Mouse (Mus musculus): ENCODE results near the gene Fam92b. TPM values are rescaled to one million over a fixed set of nuclear protein-coding genes. Genes with fewer than 3 reads are reported as not detected.

The Fam92b gene
- total RNA-seq (2021): 1 to 10 TPM in 1 of 2 experiments, under 1 TPM in 1; 0.90 to 1.4 TPM
- long read RNA-seq, experiment 1, partial matches to known transcripts: 0 of 2 reads
- long read RNA-seq, experiment 1, other reads (novel, unspliced or antisense): 2 of 2 reads
- long read RNA-seq, experiment 2: 0 reads

DNA sequence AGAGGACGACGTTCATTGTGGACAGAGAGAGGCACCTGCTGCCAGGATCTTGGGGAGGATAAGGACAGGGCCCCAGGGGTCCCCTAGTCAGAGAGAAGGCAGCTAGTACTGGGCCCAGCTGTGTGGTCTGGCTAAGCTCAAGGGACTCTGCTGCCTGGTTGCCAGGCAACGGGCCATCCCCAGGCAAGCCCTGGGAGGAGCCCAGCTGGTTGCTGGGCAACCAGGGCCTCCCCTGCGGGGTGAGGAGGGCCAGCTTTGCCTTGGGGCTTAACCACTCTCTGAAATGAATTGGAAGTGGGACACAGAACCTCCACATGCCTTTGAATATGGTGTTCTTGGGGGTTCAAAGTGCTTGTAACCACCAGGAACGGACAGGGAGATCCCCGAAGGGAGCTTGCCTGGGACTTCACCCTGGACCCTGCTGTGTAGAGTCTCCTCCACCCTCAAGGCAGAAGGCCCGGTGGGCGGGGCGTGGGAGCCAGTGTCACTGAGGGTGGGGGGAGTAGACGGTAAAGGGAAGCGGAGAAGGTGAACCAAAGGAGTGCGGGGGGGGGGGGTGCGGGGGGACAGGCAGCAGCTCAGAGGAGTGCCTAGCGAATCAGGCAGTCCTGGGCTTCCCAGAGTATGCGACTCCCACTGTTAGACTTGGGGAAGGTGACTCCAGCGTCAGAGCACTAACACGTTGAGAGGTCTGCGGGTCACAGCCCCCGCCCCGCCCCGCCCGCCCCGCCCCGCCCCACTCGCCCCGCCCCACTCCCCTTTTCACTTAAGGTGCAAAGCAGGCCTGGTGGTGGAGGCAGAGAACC, at the start of gene Fam92b:
Gene Fam92b (minus strand): TSS at position 149 of the 806 bp plus-strand sequence.
- DNase-seq: peak; percentile 67

GRCm38 (mm10) chr8:120225421-120226151, 48.3 kb upstream of the Fam92b start:
- no peak for DNase-seq

- no peak for DNase-seq
Measured at GRCm38 (mm10) chr8:120224521-120225420, 47.5 kb upstream of the Fam92b start.

- no peak for DNase-seq
Measured at GRCm38 (mm10) chr8:120222548-120222947, 45.3 kb upstream of the Fam92b start.

DNA sequence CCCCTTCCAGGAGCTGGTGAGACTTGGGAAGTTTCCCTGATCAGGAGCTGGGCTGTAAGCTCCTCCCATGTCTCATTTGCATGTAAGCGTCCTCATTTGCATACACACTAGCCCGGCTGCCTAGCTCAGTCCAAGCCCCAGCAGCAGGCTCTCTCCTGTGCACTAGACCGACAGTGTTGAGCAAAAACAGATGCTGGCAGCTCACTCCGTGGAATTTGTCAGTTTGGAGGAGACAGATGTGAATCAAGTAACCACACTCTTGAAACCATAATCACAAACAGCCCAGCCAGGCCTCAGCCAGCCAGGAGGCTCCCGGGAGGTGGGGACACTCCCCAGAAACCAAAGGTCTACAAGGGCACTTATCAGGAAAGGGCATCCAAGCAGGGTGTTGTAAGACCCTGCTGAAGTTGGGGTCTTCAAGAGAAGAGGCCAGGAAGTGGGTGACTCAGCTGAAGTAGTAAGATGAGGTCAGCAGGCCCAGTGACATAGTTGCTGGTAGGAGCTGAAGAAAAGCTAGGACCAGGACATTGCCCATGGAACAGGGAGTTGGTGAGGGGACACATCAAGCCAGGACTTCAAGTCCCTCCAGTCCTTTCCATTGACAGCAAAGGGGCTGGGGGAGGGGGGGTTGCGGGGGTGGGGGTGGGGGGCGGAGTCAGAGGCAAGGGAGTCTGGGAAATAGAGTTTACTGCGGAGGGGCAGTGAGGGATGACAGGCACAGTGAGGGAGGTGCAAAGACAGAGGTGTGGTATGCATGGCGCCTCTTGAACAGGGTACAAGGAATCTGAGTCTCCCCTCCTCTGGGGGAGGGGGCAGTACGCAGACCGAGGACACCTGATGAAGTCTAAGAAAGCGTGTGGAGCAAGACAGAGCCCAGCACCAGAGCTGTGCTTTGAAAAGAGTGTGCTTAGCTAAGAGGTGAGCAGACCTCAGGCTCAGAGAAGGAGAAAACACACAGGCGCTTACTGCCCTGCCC, 39.9 kb upstream of the Fam92b start:
- DNase-seq: no peak

- DNase-seq: no peak
Measured at GRCm38 (mm10) chr8:120215416-120216141, 38.3 kb upstream of the Fam92b start.

- peak; percentile 70 for DNase-seq
Measured at GRCm38 (mm10) chr8:120213939-120214338, 36.7 kb upstream of the Fam92b start.

DNA sequence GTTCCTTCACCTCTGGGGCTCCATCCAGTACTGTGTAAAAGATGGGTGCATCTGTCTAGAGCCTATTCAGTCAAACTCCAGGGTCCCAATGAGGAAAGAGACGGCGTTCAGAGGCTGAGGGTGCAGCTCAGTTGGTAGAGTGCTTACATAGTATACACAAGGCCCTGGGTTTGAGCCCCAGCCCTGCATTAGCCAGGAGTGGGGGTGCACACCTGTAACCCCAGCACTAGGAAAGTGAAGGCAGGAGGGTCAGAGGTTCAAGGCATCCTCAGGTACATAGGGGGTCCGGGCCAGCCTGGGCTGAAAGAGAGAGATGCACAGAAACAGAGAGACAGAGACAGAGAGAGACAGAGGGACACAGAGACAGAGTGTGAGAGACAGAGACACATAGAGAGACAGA, 36.0 kb upstream of the Fam92b start:
- DNase-seq: no peak

GRCm38 (mm10) chr8:120212596-120212995, 35.3 kb upstream of the Fam92b start:
- DNase-seq: no peak

- DNase-seq: no peak
Measured at GRCm38 (mm10) chr8:120211345-120211744, 34.1 kb upstream of the Fam92b start.

- DNase-seq: no peak
Measured at GRCm38 (mm10) chr8:120208113-120208512, 30.8 kb upstream of the Fam92b start.

DNA sequence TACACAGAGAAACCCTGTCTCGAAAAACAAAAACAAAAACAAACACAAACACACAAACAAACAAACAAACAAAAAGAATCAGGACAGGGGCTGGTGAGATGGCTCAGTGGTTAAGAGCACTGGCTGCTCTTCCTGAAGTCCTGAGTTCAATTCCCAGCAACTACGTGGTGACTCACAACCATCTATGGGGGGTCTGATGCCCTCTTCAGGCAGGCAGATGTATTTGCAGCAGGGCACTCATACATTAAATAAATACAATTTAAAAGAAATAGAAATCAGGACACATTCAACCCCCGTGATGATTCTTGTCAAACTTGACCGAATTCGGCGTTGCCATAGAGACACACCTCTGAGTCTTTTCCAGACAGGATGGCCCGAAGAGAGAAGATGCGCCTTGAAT, 30.1 kb upstream of the Fam92b start:
- no peak for DNase-seq

GRCm38 (mm10) chr8:120205916-120206315, 28.6 kb upstream of the Fam92b start:
- peak; percentile 37 for DNase-seq

- DNase-seq: peak; percentile 87
Measured at GRCm38 (mm10) chr8:120204736-120205360, 27.6 kb upstream of the Fam92b start.

DNA sequence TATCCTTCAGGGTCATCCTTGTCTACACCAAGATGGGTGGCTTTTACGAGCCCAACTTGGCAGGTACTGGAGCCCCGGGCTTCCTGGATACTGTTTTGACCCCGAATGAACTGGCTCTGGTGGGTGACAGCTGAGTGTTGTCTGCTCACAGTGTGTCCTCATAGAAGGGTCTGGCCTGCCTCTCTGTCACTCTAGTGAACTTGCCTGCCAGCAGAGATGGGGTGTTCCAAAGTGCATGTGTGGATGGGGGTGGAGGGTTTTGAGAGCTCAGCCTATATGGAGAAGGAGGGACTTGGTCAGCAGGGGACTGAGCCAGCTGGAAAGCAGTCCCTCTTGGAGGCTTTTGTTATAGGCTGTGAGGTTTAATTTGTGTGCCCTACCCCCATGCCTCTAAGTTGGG, 25.3 kb upstream of the Fam92b start:
- DNase-seq: no peak

- DNase-seq: no peak
Measured at GRCm38 (mm10) chr8:120201351-120201750, 24.1 kb upstream of the Fam92b start.

- DNase-seq: no peak
Measured at GRCm38 (mm10) chr8:120192118-120192517, 14.9 kb upstream of the Fam92b start.

GRCm38 (mm10) chr8:120191633-120192032, 14.4 kb upstream of the Fam92b start:
- no peak for DNase-seq

GRCm38 (mm10) chr8:120190810-120191413, 13.6 kb upstream of the Fam92b start:
- peak; percentile 99 for DNase-seq
